Mouse (Mus musculus) stomach, embryonic 14.5 days (tissue): ENCODE data around the gene Traf4. TPM values are rescaled to one million over a fixed set of nuclear protein-coding genes. Genes with fewer than 3 reads are reported as not detected.

Experiments used
- ATAC-seq: fragments of 200-750 bp; cut with Nextera tagmentation; 2 replicates; pipeline ENCODE4 v1.8.0; 2017; ENCODE audit warnings: low read depth, moderate TSS enrichment; ENCODE audit not compliant: insufficient number of reproducible peaks, insufficient read depth, low FRiP score
- H3K27ac ChIP-seq: fragments of 300-500 bp; sonication (generic); 2 replicates; pipeline ENCODE4 v1.5.1; 2014; ENCODE audit warnings: mild to moderate bottlenecking, low read length, moderate library complexity, mixed read lengths
- H3K27me3 ChIP-seq: fragments of 300-500 bp; sonication (generic); 2 replicates; pipeline ENCODE4 v1.6.1; 2014; ENCODE audit warnings: low read length, control low read depth, mixed read lengths; ENCODE audit not compliant: control insufficient read depth, insufficient read depth
- H3K36me3 ChIP-seq: fragments of 300-500 bp; sonication (generic); 2 replicates; pipeline ENCODE4 v1.6.1; 2014; ENCODE audit warnings: mild to moderate bottlenecking, control low read depth, low read length, moderate library complexity, mixed read lengths; ENCODE audit not compliant: control insufficient read depth, insufficient read depth
- H3K4me1 ChIP-seq: fragments of 300-500 bp; sonication (generic); 2 replicates; pipeline ENCODE4 v1.6.1; 2014; ENCODE audit warnings: low read length, control low read depth, mixed read lengths; ENCODE audit not compliant: control insufficient read depth, insufficient read depth
- H3K4me2 ChIP-seq: fragments of 300-500 bp; sonication (generic); replicated peaks from 2 replicates; pipeline ENCODE4 v1.6.1; 2014; ENCODE audit warnings: low read depth, low read length, control low read depth
- H3K4me3 ChIP-seq: fragments of 300-500 bp; sonication (generic); 2 replicates; pipeline ENCODE4 v1.5.1; 2014; ENCODE audit warnings: low read depth, low read length, control low read depth
- H3K9ac ChIP-seq: fragments of 300-500 bp; sonication (generic); replicated peaks from 2 replicates; pipeline ENCODE4 v1.6.1; 2014; ENCODE audit warnings: low read depth, mild to moderate bottlenecking, control low read depth, low read length, moderate library complexity, mixed read lengths
- H3K9me3 ChIP-seq: fragments of 300-500 bp; sonication (generic); 2 replicates; pipeline ENCODE4 v1.6.1; 2016; ENCODE audit warnings: low read depth, low read length, control low read depth; ENCODE audit not compliant: control insufficient read depth
- WGBS: fragments of 180-500 bp; shearing (Covaris S2); extraction: QIAGEN DNeasy Blood & Tissue Kit; methylation state at CpG from one replicate; pipeline ENCODE4 v1.1.7; 2014; 5-methylcytosine and 5-hydroxymethylcytosine counted together
- polyA plus RNA-seq: library from polyadenylated mRNA; unstranded; fragments of >200 nt; fragmentation: Nextera tagmentation; extraction: Ambion mirVana; gene quantifications from 2 replicates; pipeline ENCODE4 v1.2.1, GENCODE M21; 2014

Gene Traf4
- polyA plus RNA-seq, 1 experiment from 2014 or later = 53.5 TPM

DNA sequence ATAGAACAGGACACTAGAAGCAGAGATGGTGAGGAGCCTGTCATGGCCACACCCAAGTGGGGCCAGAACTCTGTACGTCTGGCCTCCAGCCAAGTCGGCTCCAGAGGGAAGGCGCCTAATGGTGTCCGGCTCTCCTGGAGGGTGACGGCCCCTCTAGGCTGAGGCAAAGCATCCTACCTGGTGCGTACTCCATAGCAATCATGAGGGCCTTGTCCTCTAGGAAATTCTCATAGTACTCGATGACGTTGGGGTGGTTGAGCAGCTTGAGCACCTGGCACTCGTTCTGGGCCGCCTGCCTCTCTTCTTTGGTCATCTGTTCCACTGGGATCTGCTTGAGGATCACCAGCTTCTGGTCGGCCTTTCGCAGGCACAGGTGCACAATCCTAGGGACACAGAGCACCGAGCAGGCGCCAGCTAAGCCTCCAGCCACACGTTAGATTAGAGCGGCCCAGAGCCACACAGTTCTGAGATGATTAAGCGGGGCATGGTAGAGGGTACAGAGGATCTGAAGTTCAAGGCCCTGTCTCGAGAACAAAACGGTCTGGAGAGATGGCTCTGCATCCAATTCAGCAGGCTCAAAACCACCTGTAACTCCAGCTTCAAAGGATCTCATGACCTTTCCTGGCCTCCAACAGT lies 7.5 kb upstream of the Traf4 start:
- Histone ChIP-seq H3K27ac (no peak overlapping the region), H3K36me3 (peaks cover 8% of the 10 kb centered on the region; the same call in 1 of the 2 replicates), H3K27me3 (no peaks in the 10 kb centered on the region), H3K9me3 (no peaks in the 10 kb centered on the region), H3K9ac (no peak overlapping the region), H3K4me2 (no peak overlapping the region), H3K4me3 (no peak overlapping the region), H3K4me1 (peaks cover 9% of the 10 kb centered on the region; the same call in 1 of the 2 replicates)
- 86% methylated on average over 19 of the region's 19 CpGs for WGBS
- ATAC-seq = no peak

DNA sequence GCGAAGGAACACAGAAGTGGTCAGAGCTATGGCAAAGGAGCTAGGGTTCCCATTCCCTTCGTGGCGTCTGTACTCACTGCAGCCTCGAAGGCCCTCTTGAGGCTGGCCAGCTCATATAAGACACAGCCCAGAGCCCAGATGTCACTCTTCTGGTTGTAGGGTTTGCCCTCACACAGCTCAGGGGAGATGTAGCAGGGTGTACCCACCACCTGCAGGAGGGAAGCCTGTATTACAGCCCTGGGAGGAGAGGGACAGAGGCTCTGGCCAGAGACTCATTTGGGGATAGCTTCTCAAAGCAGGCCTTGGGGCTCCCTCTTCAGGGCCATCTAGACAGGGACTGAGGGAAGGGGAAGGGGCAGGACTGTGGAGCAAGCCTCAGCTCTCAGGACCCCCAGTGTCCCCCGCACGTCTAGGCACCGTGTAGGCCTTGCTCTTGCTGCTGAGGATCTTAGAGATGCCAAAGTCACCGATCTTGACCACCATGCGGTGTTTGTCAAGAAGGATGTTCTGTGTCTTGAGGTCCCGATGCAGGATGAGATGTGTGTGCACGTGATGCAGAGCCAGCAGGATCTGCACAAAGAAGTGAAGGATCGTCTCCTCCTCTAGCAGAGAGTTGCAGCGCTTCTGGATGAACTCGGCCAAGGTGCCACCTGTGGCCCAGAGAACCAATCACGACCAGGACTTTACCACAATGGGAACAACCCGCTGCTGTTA lies 6.8 kb upstream of the Traf4 start:
- Histone ChIP-seq H3K27ac (no peak overlapping the region), H3K36me3 (peaks cover 8% of the 10 kb centered on the region; the same call in 1 of the 2 replicates), H3K9me3 (no peaks in the 10 kb centered on the region), H3K4me3 (no peak overlapping the region), H3K9ac (no peak overlapping the region), H3K4me2 (no peak overlapping the region), H3K4me1 (peaks cover 5% of the 10 kb centered on the region; the same call in 1 of the 2 replicates), H3K27me3 (no peaks in the 10 kb centered on the region)
- 81% methylated on average over 16 of the region's 16 CpGs for WGBS
- ATAC-seq = no peak

DNA sequence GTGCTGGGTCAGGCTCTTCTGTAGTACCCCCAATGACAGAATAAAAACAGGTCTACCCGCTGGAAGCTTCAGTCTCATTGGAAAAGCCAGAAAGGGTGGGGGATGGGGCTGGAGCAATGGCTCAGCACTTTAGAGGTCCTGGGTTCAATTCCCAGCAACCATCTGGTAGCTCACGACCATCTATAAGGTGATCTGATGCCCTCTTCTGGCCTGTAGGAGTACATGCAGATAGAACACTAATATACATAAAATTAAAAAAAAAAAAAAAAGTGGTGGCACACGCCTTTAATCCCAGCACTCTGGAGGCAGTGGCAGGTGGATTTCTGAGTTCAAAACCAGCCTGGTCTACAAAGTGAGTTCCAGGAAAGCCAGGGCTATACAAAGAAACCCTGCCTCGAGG lies 5.9 kb upstream of the Traf4 start:
- Histone ChIP-seq H3K9me3 (no peaks in the 10 kb centered on the region), H3K27ac (no peak overlapping the region), H3K4me3 (no peak overlapping the region), H3K4me1 (peaks cover 10% of the 10 kb centered on the region; the same call in 1 of the 2 replicates), H3K36me3 (peaks cover 8% of the 10 kb centered on the region; the same call in 1 of the 2 replicates), H3K9ac (no peak overlapping the region), H3K27me3 (no peaks in the 10 kb centered on the region), H3K4me2 (no peak overlapping the region)
- 77% methylated on average over 4 of the region's 4 CpGs for WGBS
- ATAC-seq = no peak

DNA sequence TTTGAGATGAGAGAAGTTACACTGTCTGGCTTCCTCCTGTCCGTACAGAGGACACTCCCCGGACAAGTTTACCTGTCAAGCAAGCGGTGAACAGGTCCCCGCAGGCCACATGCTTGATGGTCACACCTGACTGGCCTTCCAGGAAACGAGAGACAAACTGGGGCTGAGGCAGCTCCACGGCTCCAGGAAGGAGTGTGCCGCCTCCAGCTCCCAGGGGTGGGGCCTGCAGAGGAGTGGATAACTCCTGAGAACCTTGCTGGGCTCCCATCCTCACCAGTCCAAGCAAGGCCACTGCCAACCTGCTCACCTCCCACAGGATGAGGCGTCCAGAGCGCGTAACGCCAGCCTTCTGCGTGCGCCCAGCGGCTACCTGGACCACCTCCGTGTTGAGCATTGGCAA lies 4.9 kb upstream of the Traf4 start:
- Histone ChIP-seq H3K4me3 (no peak overlapping the region), H3K27me3 (no peaks in the 10 kb centered on the region), H3K4me2 (no peak overlapping the region), H3K27ac (no peak overlapping the region), H3K36me3 (peaks cover 8% of the 10 kb centered on the region; the same call in 1 of the 2 replicates), H3K9me3 (no peaks in the 10 kb centered on the region), H3K4me1 (peaks cover 13% of the 10 kb centered on the region), H3K9ac (no peak overlapping the region)
- ATAC-seq = no peak
- 82% methylated on average over 15 of the region's 15 CpGs for WGBS

DNA sequence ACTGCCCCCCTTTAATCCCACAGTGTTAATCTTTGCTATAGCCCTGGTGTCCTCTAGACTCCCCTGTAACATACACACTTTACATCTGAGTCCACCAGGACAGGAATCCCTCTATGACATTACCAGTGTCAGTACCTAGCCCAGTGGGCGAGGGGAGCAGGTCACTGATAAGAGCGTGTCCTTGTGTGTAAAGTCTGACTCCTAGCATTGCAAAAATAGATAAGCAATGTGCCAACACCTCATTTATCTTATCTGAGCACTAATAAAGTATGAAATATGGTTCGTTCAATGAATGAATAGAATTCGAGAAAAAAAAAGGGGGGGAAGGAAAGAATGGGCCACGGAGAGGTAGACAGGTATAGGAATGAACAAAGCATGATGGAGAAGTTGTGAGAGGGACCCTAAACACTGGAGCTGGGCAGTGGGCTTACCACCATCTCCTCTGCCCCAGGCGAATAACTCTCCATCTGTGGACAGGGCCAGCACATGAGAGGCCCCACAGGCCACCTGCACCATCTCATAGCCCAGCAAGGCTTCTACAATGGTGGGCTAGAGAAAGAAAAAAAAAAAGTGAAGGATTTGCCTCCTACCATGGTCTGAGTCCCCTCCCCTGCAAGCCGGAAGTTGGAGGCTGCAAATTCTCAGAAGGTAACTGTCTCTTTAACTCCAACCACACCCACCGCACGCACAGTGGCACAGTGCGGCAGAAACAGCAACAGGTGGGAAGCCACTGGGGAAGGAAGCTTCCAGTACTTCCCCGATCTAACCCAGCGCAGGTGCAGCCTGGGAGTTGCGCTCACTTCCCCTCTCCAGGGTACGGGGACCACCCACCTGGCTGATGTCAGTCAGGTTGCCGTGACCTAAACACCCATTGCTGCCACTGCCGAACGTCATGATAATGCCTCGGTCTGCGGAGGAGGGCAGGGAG lies 3.4 kb upstream of the Traf4 start:
- Histone ChIP-seq H3K36me3 (peaks cover 8% of the 10 kb centered on the region; the same call in 1 of the 2 replicates), H3K4me1 (peaks cover 13% of the 10 kb centered on the region), H3K9ac (no peak overlapping the region), H3K4me3 (no peak overlapping the region), H3K27ac (no peak overlapping the region), H3K4me2 (0 out of 2 replicates have a peak overlapping the region, but pooled peaks have one; percentile 3), H3K27me3 (no peaks in the 10 kb centered on the region), H3K9me3 (no peaks in the 10 kb centered on the region)
- ATAC-seq = no peak
- 48% methylated on average over 19 of the region's 19 CpGs for WGBS

DNA sequence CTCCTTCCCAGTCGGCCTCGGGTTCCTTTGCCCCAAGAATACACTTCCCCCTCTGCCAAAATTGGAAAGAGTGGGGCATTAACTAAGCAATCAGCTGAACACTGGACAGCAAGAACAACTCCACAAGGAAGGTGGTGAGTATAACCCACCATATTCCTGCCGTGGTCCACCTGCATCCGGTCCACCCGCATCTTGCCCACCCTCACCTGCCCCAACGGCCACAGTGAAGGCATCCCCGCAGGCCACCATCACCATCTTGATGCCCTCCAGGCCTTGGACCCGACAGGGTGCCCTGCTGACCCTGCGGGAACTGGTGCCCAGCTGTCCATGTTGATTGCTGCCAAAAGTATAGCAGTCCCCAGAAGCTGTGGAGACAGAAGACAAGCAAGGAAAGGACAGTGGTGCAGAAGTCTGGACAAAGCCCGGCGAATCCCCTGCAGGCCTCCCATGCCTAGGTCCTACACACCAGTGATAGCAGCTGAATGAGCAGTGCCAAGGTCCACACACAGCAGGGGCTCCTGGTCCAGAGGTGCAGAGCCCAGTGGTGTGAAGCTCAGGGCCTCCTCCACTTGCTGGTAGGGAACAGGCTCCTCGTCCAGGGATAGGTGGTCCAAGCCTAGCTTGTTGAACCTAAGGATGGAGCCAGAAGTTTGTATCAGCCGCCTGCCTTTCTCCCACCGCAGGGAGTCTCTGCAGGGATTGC lies 2.0 kb upstream of the Traf4 start:
- Histone ChIP-seq H3K9me3 (no peaks in the 10 kb centered on the region), H3K36me3 (peaks cover 9% of the 10 kb centered on the region; the same call in 1 of the 2 replicates), H3K4me1 (peaks cover 26% of the 10 kb centered on the region), H3K9ac (no peak overlapping the region), H3K27ac (no peak overlapping the region; the same call in 1 of the 2 replicates), H3K27me3 (no peaks in the 10 kb centered on the region), H3K4me3 (no peak overlapping the region), H3K4me2 (no peak overlapping the region)
- no peak for ATAC-seq
- WGBS = 93% methylated on average over 14 of the region's 14 CpGs

DNA sequence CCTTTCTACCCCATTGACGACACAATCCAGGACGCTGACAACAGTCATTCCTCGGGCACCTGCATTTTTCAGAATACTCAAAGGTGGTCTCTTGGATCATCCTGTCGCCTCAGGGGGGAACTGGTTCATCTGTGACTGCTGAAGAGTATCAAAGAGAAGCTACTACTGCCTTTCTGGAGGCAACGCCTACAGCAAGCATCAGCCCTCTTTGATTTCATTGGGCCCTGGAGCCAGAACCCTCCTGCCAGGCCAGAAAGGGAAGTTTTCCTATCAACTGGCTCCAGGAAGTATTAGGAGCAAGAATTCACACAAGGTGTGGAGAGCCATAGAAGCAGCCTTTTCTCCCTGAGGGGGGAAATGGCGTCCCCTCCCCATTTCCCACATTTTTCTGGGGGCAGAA lies 1.3 kb upstream of the Traf4 start:
- Histone ChIP-seq H3K36me3 (peaks cover 16% of the 10 kb centered on the region; the same call in 1 of the 2 replicates), H3K27me3 (no peaks in the 10 kb centered on the region), H3K4me1 (peaks cover 33% of the 10 kb centered on the region), H3K9me3 (no peaks in the 10 kb centered on the region), H3K9ac (no peak overlapping the region), H3K4me2 (no peak overlapping the region), H3K27ac (no peak overlapping the region; the same call in 1 of the 2 replicates), H3K4me3 (no peak overlapping the region)
- WGBS = 62% methylated on average over 6 of the region's 6 CpGs
- ATAC-seq = no peak
